Mouse (Mus musculus): Measurements from ENCODE around the gene B3galt1. TPM values are rescaled to one million over a fixed set of nuclear protein-coding genes. Genes with fewer than 3 reads are reported as not detected.

Gene B3galt1
- total and polyA plus RNA-seq, 3 experiments = not detected

- Histone ChIP-seq H3K36me3 (ENCODE audit: control insufficient read depth in 1 of 2, insufficient read depth in 2 of 2, low read length in 2 of 2) (no peaks in the 10 kb centered on the region), H3K4me1 (ENCODE audit: control insufficient read depth in 1 of 2, insufficient read depth in 2 of 2, low read length in 2 of 2) (no peaks in the 10 kb centered on the region), H3K27ac (ENCODE audit: control insufficient read depth, low read depth, low read length) (no peak overlapping the region), H3K9ac (ENCODE audit: control insufficient read depth, low read depth, low read length, poor library complexity, severe bottlenecking) (no peak overlapping the region), H3K9me3 (replicated peaks; ENCODE audit: insufficient read depth, low read length) (no peaks in the 10 kb centered on the region), H3K79me2 (ENCODE audit: control insufficient read depth, insufficient read depth, low read length, poor library complexity) (no peaks in the 10 kb centered on the region), H3K27me3 (ENCODE audit: control insufficient read depth in 1 of 2, insufficient read depth in 2 of 2, low read length in 2 of 2) (no peaks in the 10 kb centered on the region), H3K4me3 (ENCODE audit: control insufficient read depth in 1 of 2, insufficient read depth in 1 of 2, low read depth in 2 of 2, low read length in 2 of 2) (no peak overlapping the region)
- TF ChIP-seq ZKSCAN1 (IDR thresholded peaks at IDR 0.05; ENCODE audit: low read depth, low read length) = no peak
- TF ChIP-seq ZMIZ1 (IDR thresholded peaks at IDR 0.05; ENCODE audit: low read depth, low read length) = no peak
- TF ChIP-seq MYC (IDR thresholded peaks at IDR 0.05; ENCODE audit: low read depth, low read length) = no peak
- no peak for TF ChIP-seq NELFE (IDR thresholded peaks at IDR 0.05; ENCODE audit: low read depth, low read length)
- no peak for TF ChIP-seq MAZ (IDR thresholded peaks at IDR 0.05; ENCODE audit: low read depth, low read length)
- no peak for DNase-seq (ENCODE audit: low read depth, low spot score)
These were observed 410.8 kb downstream of the B3galt1 start for GRCm38 (mm10) chr2:67976488-67976887.

GRCm38 (mm10) chr2:67977620-67978262, 412.1 kb downstream of the B3galt1 start:
- Histone ChIP-seq H3K27me3 (ENCODE audit: control insufficient read depth in 1 of 2, insufficient read depth in 2 of 2, low read length in 2 of 2) (no peaks in the 10 kb centered on the region), H3K79me2 (ENCODE audit: control insufficient read depth, insufficient read depth, low read length, poor library complexity) (no peaks in the 10 kb centered on the region), H3K9ac (ENCODE audit: control insufficient read depth, low read depth, low read length, poor library complexity, severe bottlenecking) (no peak overlapping the region), H3K36me3 (ENCODE audit: control insufficient read depth in 1 of 2, insufficient read depth in 2 of 2, low read length in 2 of 2) (no peaks in the 10 kb centered on the region), H3K27ac (ENCODE audit: control insufficient read depth, low read depth, low read length) (no peak overlapping the region), H3K4me1 (ENCODE audit: control insufficient read depth in 1 of 2, insufficient read depth in 2 of 2, low read length in 2 of 2) (no peaks in the 10 kb centered on the region), H3K4me3 (ENCODE audit: control insufficient read depth in 1 of 2, insufficient read depth in 1 of 2, low read depth in 2 of 2, low read length in 2 of 2) (no peak overlapping the region), H3K9me3 (replicated peaks; ENCODE audit: insufficient read depth, low read length) (no peaks in the 10 kb centered on the region)
- TF ChIP-seq USF1 (IDR thresholded peaks at IDR 0.05; ENCODE audit: low read depth, low read length) (no peak), MAFK (IDR thresholded peaks at IDR 0.05; ENCODE audit: borderline replicate concordance, low read depth, low read length) (no peak), NRF1 (IDR thresholded peaks at IDR 0.05; ENCODE audit: insufficient read depth, low read depth, low read length, poor library complexity, severe bottlenecking) (no peak), MYC (IDR thresholded peaks at IDR 0.05; ENCODE audit: low read depth, low read length) (no peak), ZKSCAN1 (IDR thresholded peaks at IDR 0.05; ENCODE audit: low read depth, low read length) (no peak), BHLHE40 (IDR thresholded peaks at IDR 0.05; ENCODE audit: borderline replicate concordance, low read depth, low read length) (no peak)
- DNase-seq (ENCODE audit: low read depth, low spot score) = no peak

- Histone ChIP-seq H3K4me1 (ENCODE audit: control insufficient read depth in 1 of 2, insufficient read depth in 2 of 2, low read length in 2 of 2) (no peaks in the 10 kb centered on the region), H3K9me3 (replicated peaks; ENCODE audit: insufficient read depth, low read length) (no peaks in the 10 kb centered on the region), H3K79me2 (ENCODE audit: control insufficient read depth, insufficient read depth, low read length, poor library complexity) (no peaks in the 10 kb centered on the region), H3K9ac (ENCODE audit: control insufficient read depth, low read depth, low read length, poor library complexity, severe bottlenecking) (no peak overlapping the region), H3K27me3 (ENCODE audit: control insufficient read depth in 1 of 2, insufficient read depth in 2 of 2, low read length in 2 of 2) (no peaks in the 10 kb centered on the region), H3K4me3 (ENCODE audit: control insufficient read depth in 1 of 2, insufficient read depth in 1 of 2, low read depth in 2 of 2, low read length in 2 of 2) (no peak overlapping the region), H3K27ac (ENCODE audit: control insufficient read depth, low read depth, low read length) (no peak overlapping the region), H3K36me3 (ENCODE audit: control insufficient read depth in 1 of 2, insufficient read depth in 2 of 2, low read length in 2 of 2) (no peaks in the 10 kb centered on the region)
- TF ChIP-seq GABPA (IDR thresholded peaks at IDR 0.05; ENCODE audit: low read depth, low read length) (no peak), POLR2AphosphoS5 (IDR thresholded peaks at IDR 0.05; ENCODE audit: borderline replicate concordance, low read depth, low read length) (no peak), MEF2A (IDR thresholded peaks at IDR 0.05; ENCODE audit: extremely low read depth, insufficient replicate concordance, low read depth, low read length, poor library complexity, severe bottlenecking) (no peak), NRF1 (IDR thresholded peaks at IDR 0.05; ENCODE audit: insufficient read depth, low read depth, low read length, poor library complexity, severe bottlenecking) (no peak), USF2 (IDR thresholded peaks at IDR 0.05; ENCODE audit: borderline replicate concordance in 1 of 2, insufficient read depth in 1 of 2, low read depth in 1 of 2, low read length in 2 of 2) (no peak), ETS1 (IDR thresholded peaks at IDR 0.05; ENCODE audit: low read depth, low read length) (no peak), CHD2 (IDR thresholded peaks at IDR 0.05; ENCODE audit: low read length) (no peak), NELFE (IDR thresholded peaks at IDR 0.05; ENCODE audit: low read depth, low read length) (no peak), ZC3H11A (IDR thresholded peaks at IDR 0.05; ENCODE audit: low read depth, low read length) (no peak), UBTF (IDR thresholded peaks at IDR 0.05; ENCODE audit: borderline replicate concordance, insufficient read depth, low read depth, low read length) (no peak), E2F4 (IDR thresholded peaks at IDR 0.05; ENCODE audit: borderline replicate concordance, low read depth, low read length) (no peak), HCFC1 (IDR thresholded peaks at IDR 0.05; ENCODE audit: low read depth, low read length) (no peak), KAT2A (conservative IDR thresholded peaks at IDR 0.05; ENCODE audit: low read depth, low read length) (no peak), MAZ (IDR thresholded peaks at IDR 0.05; ENCODE audit: low read depth, low read length) (no peak), ELF1 (IDR thresholded peaks at IDR 0.05; ENCODE audit: low read depth, low read length) (no peak), ZKSCAN1 (IDR thresholded peaks at IDR 0.05; ENCODE audit: low read depth, low read length) (no peak), USF1 (IDR thresholded peaks at IDR 0.05; ENCODE audit: low read depth, low read length) (no peak), MYC (IDR thresholded peaks at IDR 0.05; ENCODE audit: low read depth, low read length) (no peak), BHLHE40 (IDR thresholded peaks at IDR 0.05; ENCODE audit: borderline replicate concordance, low read depth, low read length) (no peak), TBP (IDR thresholded peaks at IDR 0.05; ENCODE audit: low read depth, low read length) (no peak)
- DNase-seq (ENCODE audit: low read depth, low spot score) = no peak
These were observed 417.9 kb downstream of the B3galt1 start for GRCm38 (mm10) chr2:67983563-67983962.

Data from MEL (cell line).